Mouse (Mus musculus): ENCODE data around the gene Efna3. TPM values are rescaled to one million over a fixed set of nuclear protein-coding genes. Genes with fewer than 3 reads are reported as not detected.

Gene Efna3
- polyA plus RNA-seq, 1 experiment from 2014 or later = 4.4 TPM

DNA sequence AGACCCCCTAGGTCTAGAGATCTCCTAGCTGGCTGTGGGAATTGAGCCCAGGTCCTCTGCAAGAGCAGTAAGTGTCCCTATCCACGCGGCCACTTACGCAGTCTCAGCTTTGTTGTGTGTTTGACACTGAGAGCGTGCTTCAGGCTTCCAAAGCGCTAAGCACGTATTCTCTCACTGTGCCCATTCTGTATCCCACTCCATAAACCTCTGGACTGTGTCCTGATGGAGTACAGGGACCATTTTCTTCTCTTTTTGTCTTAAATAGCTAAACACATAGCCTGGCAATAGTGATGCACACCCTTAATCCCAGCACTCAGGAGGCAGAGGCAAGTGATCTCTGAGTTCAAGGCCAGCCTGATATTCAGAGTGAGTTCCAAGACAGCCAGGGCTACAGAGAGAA is 23.9 kb downstream of the Efna3 start:
- DNase-seq (ENCODE audit: low spot score) = no peak
- H3K9ac ChIP-seq (replicated peaks; ENCODE audit: low read depth) = no peak overlapping the region
- no peak for TF ChIP-seq EP300 (IDR thresholded peaks at IDR 0.05)
- TF ChIP-seq CTCF (IDR thresholded peaks at IDR 0.05) = no peak
- no peak for ATAC-seq
- no peaks in the 10 kb centered on the region for H3K4me1 ChIP-seq (ENCODE audit: insufficient read depth, low read depth, low read length)
- no peaks in the 10 kb centered on the region for H3K36me3 ChIP-seq (ENCODE audit: insufficient read depth, low read length)
- H3K4me2 ChIP-seq (replicated peaks; ENCODE audit: low read depth, low read length) = 0 out of 2 replicates have a peak overlapping the region, but pooled peaks have one; percentile 27
- no peaks in the 10 kb centered on the region for H3K27me3 ChIP-seq (replicated peaks; ENCODE audit: insufficient read depth, low read length)
- H3K4me3 ChIP-seq (ENCODE audit: low read depth, low read length) = no peak overlapping the region
- H3K9me3 ChIP-seq (ENCODE audit: low read length) = no peaks in the 10 kb centered on the region
- no peak overlapping the region for H3K27ac ChIP-seq (ENCODE audit: low read length)
- WGBS = 79% methylated on average over 6 of the region's 6 CpGs

DNA sequence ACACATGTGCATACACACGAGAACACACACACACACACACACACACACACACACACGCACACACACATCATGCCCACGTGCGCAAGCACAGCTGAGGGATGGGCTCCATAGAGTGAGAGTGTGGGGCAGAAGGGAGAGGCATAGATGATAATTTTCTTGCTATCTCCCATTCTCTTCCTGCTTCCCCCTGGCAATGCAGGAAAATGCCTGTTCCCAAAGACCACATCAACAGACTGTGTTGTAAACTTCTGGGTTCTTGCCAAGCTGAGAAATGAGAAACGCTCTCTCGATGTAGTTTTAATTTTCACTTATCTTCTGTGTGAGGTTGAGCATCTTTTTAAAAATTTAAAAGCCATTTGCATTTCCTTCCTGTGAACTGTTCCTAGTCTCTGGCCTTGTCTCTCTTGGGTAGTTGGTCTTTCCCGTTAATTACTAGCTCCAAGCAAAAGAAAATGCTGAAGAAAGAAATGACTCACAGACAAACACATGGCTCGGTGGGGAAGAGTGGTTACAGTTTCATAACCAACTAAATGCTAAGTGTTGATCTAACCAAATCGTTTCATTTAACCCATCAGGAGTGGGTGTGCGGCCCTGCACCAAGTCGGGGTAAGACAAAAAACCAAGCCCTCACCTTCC is 25.9 kb downstream of the Efna3 start:
- 59% methylated on average over 11 of the region's 11 CpGs for WGBS
- no peak for ATAC-seq
- H3K4me2 ChIP-seq (replicated peaks; ENCODE audit: low read depth, low read length) = no peak overlapping the region

DNA sequence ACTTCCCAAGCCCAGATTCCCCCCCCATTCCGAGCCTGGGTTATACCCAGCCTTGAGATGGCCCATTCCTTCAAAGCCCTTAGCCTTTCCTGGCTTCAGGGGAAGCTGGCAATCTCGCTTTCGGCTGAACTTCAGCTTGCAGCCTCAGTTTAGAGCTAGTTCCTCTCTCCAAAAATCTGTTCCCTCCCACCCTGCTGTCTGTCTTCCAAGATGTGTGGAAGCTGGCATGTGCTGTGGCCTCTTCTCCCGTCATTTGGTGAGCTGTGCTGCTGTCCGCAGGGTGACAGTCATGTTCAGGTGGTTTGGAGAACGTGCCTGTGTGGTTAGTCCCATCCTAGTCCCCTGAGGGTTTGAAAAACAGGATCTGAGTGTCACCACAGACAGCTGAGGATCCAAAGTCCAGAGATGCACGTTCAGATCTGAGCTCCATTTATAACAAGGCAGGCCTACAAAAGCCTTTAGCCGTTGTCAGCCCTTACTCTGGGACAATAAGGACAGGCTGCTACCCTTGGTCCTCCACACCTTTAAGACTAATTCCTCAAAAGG is 27.0 kb downstream of the Efna3 start:
- H3K4me1 ChIP-seq (ENCODE audit: insufficient read depth, low read depth, low read length) = no peaks in the 10 kb centered on the region
- TF ChIP-seq CTCF (IDR thresholded peaks at IDR 0.05) = no peak
- TF ChIP-seq EP300 (IDR thresholded peaks at IDR 0.05) = no peak
- H3K36me3 ChIP-seq (ENCODE audit: insufficient read depth, low read length) = no peaks in the 10 kb centered on the region
- no peak overlapping the region for H3K9ac ChIP-seq (replicated peaks; ENCODE audit: low read depth)
- WGBS = 82% methylated on average over 8 of the region's 8 CpGs
- no peak overlapping the region for H3K4me3 ChIP-seq (ENCODE audit: low read depth, low read length)
- no peaks in the 10 kb centered on the region for H3K27me3 ChIP-seq (replicated peaks; ENCODE audit: insufficient read depth, low read length)
- H3K4me2 ChIP-seq (replicated peaks; ENCODE audit: low read depth, low read length) = no peak overlapping the region
- no peak for DNase-seq (ENCODE audit: low spot score)
- no peak for ATAC-seq
- no peak overlapping the region for H3K27ac ChIP-seq (ENCODE audit: low read length)
- no peaks in the 10 kb centered on the region for H3K9me3 ChIP-seq (ENCODE audit: low read length)

More for the DNA sequence above, 25.9 kb downstream of the Efna3 start:
- no peak overlapping the region for H3K9ac ChIP-seq (replicated peaks; ENCODE audit: low read depth)
- no peak overlapping the region for H3K27ac ChIP-seq (ENCODE audit: low read length)
- TF ChIP-seq CTCF (IDR thresholded peaks at IDR 0.05) (no peak), EP300 (IDR thresholded peaks at IDR 0.05) (no peak)
- H3K27me3 ChIP-seq (replicated peaks; ENCODE audit: insufficient read depth, low read length) = no peaks in the 10 kb centered on the region
- no peaks in the 10 kb centered on the region for H3K4me1 ChIP-seq (ENCODE audit: insufficient read depth, low read depth, low read length)
- no peak overlapping the region for H3K4me3 ChIP-seq (ENCODE audit: low read depth, low read length)
- no peaks in the 10 kb centered on the region for H3K36me3 ChIP-seq (ENCODE audit: insufficient read depth, low read length)
- DNase-seq (ENCODE audit: low spot score) = peak; percentile 39
- H3K9me3 ChIP-seq (ENCODE audit: low read length) = no peaks in the 10 kb centered on the region

DNA sequence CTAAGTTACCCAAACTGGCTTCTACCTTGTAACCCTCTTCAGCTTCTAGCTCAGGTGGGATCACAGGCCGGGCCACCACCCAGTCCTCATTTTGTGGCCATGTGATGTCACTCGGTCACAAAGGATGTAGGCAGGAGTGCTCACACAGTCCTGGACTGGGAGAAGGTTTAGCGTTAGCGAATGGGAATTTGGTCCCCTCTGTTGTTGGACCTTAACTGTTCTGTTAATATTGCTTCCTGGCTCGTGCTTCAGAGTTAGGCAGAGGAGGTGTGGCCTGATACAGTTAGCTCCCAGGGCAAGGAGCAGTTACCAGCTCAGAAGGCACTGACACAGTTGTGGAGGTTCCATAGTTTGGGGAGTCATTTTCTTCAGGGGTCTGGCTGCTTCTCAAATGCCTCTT is 28.6 kb downstream of the Efna3 start:
- Histone ChIP-seq H3K27me3 (replicated peaks; ENCODE audit: insufficient read depth, low read length) (no peaks in the 10 kb centered on the region), H3K4me2 (replicated peaks; ENCODE audit: low read depth, low read length) (no peak overlapping the region), H3K9ac (replicated peaks; ENCODE audit: low read depth) (no peak overlapping the region), H3K27ac (ENCODE audit: low read length) (no peak overlapping the region), H3K36me3 (ENCODE audit: insufficient read depth, low read length) (no peaks in the 10 kb centered on the region), H3K4me3 (ENCODE audit: low read depth, low read length) (no peak overlapping the region), H3K4me1 (ENCODE audit: insufficient read depth, low read depth, low read length) (no peaks in the 10 kb centered on the region), H3K9me3 (ENCODE audit: low read length) (no peaks in the 10 kb centered on the region)
- WGBS = 74% methylated on average over 5 of the region's 5 CpGs
- TF ChIP-seq CTCF (IDR thresholded peaks at IDR 0.05) (no peak), EP300 (IDR thresholded peaks at IDR 0.05) (no peak)
- DNase-seq (ENCODE audit: low spot score) (no peak), ATAC-seq (no peak)

DNA sequence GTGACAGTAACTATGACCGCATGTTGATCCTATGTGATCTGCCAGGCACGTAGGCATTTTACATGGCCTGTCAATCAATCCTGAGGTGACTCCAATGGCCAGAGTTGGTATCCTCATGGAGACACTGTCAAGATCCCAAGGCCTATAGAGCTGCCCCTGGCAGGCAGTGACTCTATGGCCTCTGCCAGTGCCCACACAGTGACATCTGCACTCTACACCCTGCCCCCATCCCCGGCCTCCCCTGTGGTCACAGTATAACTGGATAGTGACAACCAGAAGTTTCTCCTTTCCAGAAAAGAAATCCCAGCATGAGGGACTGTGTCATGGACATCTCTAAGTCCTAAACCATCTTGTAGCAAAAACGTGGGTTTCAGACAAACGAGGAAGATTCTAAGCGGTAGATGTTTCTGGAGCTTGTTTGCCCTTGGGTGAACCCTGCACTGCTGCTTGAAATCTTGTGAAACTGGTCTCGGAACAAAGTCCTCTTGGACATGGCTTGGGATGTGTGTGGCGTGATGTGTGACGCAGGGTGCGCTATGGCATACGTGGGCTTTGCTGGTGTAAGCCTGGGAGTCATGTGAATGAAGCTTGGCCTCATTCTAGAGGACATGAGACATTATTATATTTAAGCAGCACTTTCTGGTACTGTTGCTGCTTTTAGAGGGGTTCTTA is 29.4 kb downstream of the Efna3 start:
- no peaks in the 10 kb centered on the region for H3K4me1 ChIP-seq (ENCODE audit: insufficient read depth, low read depth, low read length)
- no peak overlapping the region for H3K4me3 ChIP-seq (ENCODE audit: low read depth, low read length)
- H3K9ac ChIP-seq (replicated peaks; ENCODE audit: low read depth) = no peak overlapping the region
- no peak for ATAC-seq
- no peaks in the 10 kb centered on the region for H3K27me3 ChIP-seq (replicated peaks; ENCODE audit: insufficient read depth, low read length)
- no peaks in the 10 kb centered on the region for H3K9me3 ChIP-seq (ENCODE audit: low read length)
- WGBS = 85% methylated on average over 11 of the region's 11 CpGs
- TF ChIP-seq EP300 (IDR thresholded peaks at IDR 0.05) (no peak), CTCF (IDR thresholded peaks at IDR 0.05) (no peak)
- no peak overlapping the region for H3K4me2 ChIP-seq (replicated peaks; ENCODE audit: low read depth, low read length)
- H3K27ac ChIP-seq (ENCODE audit: low read length) = no peak overlapping the region
- no peaks in the 10 kb centered on the region for H3K36me3 ChIP-seq (ENCODE audit: insufficient read depth, low read length)
- DNase-seq (ENCODE audit: low spot score) = no peak

DNA sequence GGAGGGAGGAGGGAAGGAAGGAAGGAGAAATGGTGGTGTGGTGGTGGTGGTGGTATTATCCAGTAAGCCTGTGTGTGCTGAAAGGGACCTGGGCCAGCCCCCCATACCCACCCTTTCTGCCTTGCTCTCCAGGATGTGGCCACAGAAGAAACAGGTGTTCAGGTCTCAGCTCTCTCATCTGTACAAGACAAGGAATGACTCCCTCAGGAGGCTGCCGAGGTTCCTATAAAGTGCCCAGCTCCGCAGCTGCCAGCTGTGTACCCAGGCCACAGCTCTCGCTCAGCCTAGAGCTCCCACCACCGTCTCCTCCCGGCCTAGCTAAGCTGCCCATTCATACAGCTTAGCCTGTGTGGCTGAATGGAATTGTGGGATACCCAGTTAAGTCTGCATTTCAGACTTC is 30.5 kb downstream of the Efna3 start:
- Histone ChIP-seq H3K27me3 (replicated peaks; ENCODE audit: insufficient read depth, low read length) (no peaks in the 10 kb centered on the region), H3K36me3 (ENCODE audit: insufficient read depth, low read length) (no peaks in the 10 kb centered on the region), H3K4me3 (ENCODE audit: low read depth, low read length) (no peak overlapping the region), H3K27ac (ENCODE audit: low read length) (no peak overlapping the region), H3K4me1 (ENCODE audit: insufficient read depth, low read depth, low read length) (no peaks in the 10 kb centered on the region), H3K4me2 (replicated peaks; ENCODE audit: low read depth, low read length) (no peak overlapping the region), H3K9me3 (ENCODE audit: low read length) (no peaks in the 10 kb centered on the region), H3K9ac (replicated peaks; ENCODE audit: low read depth) (no peak overlapping the region)
- WGBS = 71% methylated on average over 5 of the region's 5 CpGs
- TF ChIP-seq CTCF (IDR thresholded peaks at IDR 0.05) (no peak), EP300 (IDR thresholded peaks at IDR 0.05) (no peak)
- ATAC-seq (no peak), DNase-seq (ENCODE audit: low spot score) (no peak)

All from lung, postnatal 0 days (tissue).